Mouse (Mus musculus) thymus, adult 2 months (tissue): ENCODE data around the gene Slc6a1.

Experiments
- CTCF ChIP-seq: fragments of 200-500 bp; IDR thresholded peaks from 2 replicates; pipeline ENCODE4 v1.5.1; 2012; ENCODE audit warnings: mild to moderate bottlenecking, control low read depth, low read length, moderate library complexity, borderline replicate concordance; ENCODE audit not compliant: control insufficient read depth, poor library complexity, insufficient read depth; ENCODE audit errors: extremely low read depth
- POLR2A ChIP-seq: fragments of 200-500 bp; IDR thresholded peaks from 2 replicates; pipeline ENCODE4 v1.6.1; 2012; ENCODE audit warnings: mild to moderate bottlenecking, low read length, control low read depth, moderate library complexity; ENCODE audit not compliant: control insufficient read depth, poor library complexity, insufficient read depth; ENCODE audit errors: extremely low read depth

GRCm38 (mm10) chr6:114321146-114321545 is 38.7 kb downstream of the Slc6a1 start:
- TF ChIP-seq CTCF (no peak), POLR2A (no peak)
